Mouse (Mus musculus) MEL (cell line): ENCODE measurements around the gene Lmod3. TPM values are rescaled to one million over a fixed set of nuclear protein-coding genes. Genes with fewer than 3 reads are reported as not detected.

Source experiments
- DNase-seq: peaks from one replicate; pipeline ENCODE4 v3.0.0; 2011; ENCODE audit warnings: low read depth, low spot score
- H3K27ac ChIP-seq: 2 replicates; pipeline ENCODE4 v1.5.1; 2012; ENCODE audit warnings: low read depth, mild to moderate bottlenecking, control low read depth, low read length, moderate library complexity; ENCODE audit not compliant: control insufficient read depth
- H3K27me3 ChIP-seq, 2 experiments: fragments of 150-350 bp in 1 of 2; sonication (generic) in 1 of 2; 2 replicates each; pipeline ENCODE4 v1.6.1; 2012; ENCODE audit warnings: low read length in 2 of 2, mild to moderate bottlenecking in 2 of 2, improper control_type of control experiment in 1 of 2, moderate library complexity in 1 of 2; ENCODE audit not compliant: insufficient read depth in 2 of 2, control insufficient read depth in 1 of 2
- H3K36me3 ChIP-seq, 2 experiments: 2 replicates each; pipeline ENCODE4 v1.6.1; 2012 to 2014; ENCODE audit warnings: low read length in 2 of 2, improper control_type of control experiment in 1 of 2, inconsistent platforms in 1 of 2, mild to moderate bottlenecking in 1 of 2; ENCODE audit not compliant: insufficient read depth in 2 of 2, control insufficient read depth in 1 of 2
- H3K4me1 ChIP-seq, 2 experiments: fragments of 150-350 bp in 1 of 2; sonication (generic) in 1 of 2; 2 replicates each; pipeline ENCODE4 v1.6.1; 2012; ENCODE audit warnings: low read length in 2 of 2, improper control_type of control experiment in 1 of 2, mild to moderate bottlenecking in 1 of 2; ENCODE audit not compliant: insufficient read depth in 2 of 2, control insufficient read depth in 1 of 2
- H3K4me3 ChIP-seq, 2 experiments: fragments of 150-350 bp in 1 of 2; sonication (generic) in 1 of 2; 2 replicates each; pipeline ENCODE4 v1.5.1; 2012; ENCODE audit warnings: low read depth in 2 of 2, low read length in 2 of 2, mild to moderate bottlenecking in 2 of 2, moderate library complexity in 2 of 2, control low read depth in 1 of 2, improper control_type of control experiment in 1 of 2; ENCODE audit not compliant: control insufficient read depth in 1 of 2, insufficient read depth in 1 of 2
- H3K79me2 ChIP-seq: 2 replicates; pipeline ENCODE4 v1.6.1; 2012; ENCODE audit warnings: mild to moderate bottlenecking, low read length, moderate library complexity; ENCODE audit not compliant: control insufficient read depth, poor library complexity, insufficient read depth
- H3K9ac ChIP-seq: 2 replicates; pipeline ENCODE4 v1.6.1; 2012; ENCODE audit warnings: low read depth, mild to moderate bottlenecking, control low read depth, low read length, moderate library complexity; ENCODE audit not compliant: control insufficient read depth, poor library complexity, severe bottlenecking
- H3K9me3 ChIP-seq: fragments of 150-350 bp; sonication (generic); replicated peaks from 2 replicates; pipeline ENCODE4 v1.6.1; 2012; ENCODE audit warnings: mild to moderate bottlenecking, low read length, improper control_type of control experiment, moderate library complexity; ENCODE audit not compliant: insufficient read depth
- BHLHE40 ChIP-seq: IDR thresholded peaks from 2 replicates; pipeline ENCODE4 v1.6.1; 2012; ENCODE audit warnings: low read depth, mild to moderate bottlenecking, inconsistent platforms, low read length, improper control_type of control experiment, borderline replicate concordance
- CHD1 ChIP-seq: IDR thresholded peaks from 2 replicates; pipeline ENCODE4 v1.6.1; 2012; ENCODE audit warnings: low read depth, mild to moderate bottlenecking, inconsistent platforms, low read length, improper control_type of control experiment
- CHD2 ChIP-seq: IDR thresholded peaks from 2 replicates; pipeline ENCODE4 v1.6.1; 2011; ENCODE audit warnings: low read length, improper control_type of control experiment
- CTCF ChIP-seq, 3 experiments: IDR thresholded peaks in 2 of 3; conservative IDR thresholded peaks in 1 of 3; 2 replicates each; pipeline ENCODE4 v1.5.1; 2011 to 2012; ENCODE audit warnings: low read length in 3 of 3, low read depth in 2 of 3, mild to moderate bottlenecking in 2 of 3, improper control_type of control experiment in 1 of 3, inconsistent platforms in 1 of 3, mixed read lengths in 1 of 3, moderate library complexity in 1 of 3; ENCODE audit not compliant: control insufficient read depth in 1 of 3, insufficient read depth in 1 of 3, poor library complexity in 1 of 3, severe bottlenecking in 1 of 3
- E2F4 ChIP-seq: IDR thresholded peaks from 2 replicates; pipeline ENCODE4 v1.6.1; 2011; ENCODE audit warnings: low read depth, low read length, improper control_type of control experiment, borderline replicate concordance
- ELF1 ChIP-seq: IDR thresholded peaks from 2 replicates; pipeline ENCODE4 v1.6.1; 2014; ENCODE audit warnings: low read depth, mild to moderate bottlenecking, inconsistent platforms, low read length, improper control_type of control experiment, moderate library complexity
- EP300 ChIP-seq, 2 experiments: IDR thresholded peaks; 2 replicates each; pipeline ENCODE4 v1.6.1; 2011; ENCODE audit warnings: improper control_type of control experiment in 2 of 2, low read length in 2 of 2, low read depth in 1 of 2, mild to moderate bottlenecking in 1 of 2
- GABPA ChIP-seq: IDR thresholded peaks from 2 replicates; pipeline ENCODE4 v1.6.1; 2012; ENCODE audit warnings: low read depth, mild to moderate bottlenecking, inconsistent platforms, low read length, improper control_type of control experiment, moderate library complexity
- HCFC1 ChIP-seq: IDR thresholded peaks from 2 replicates; pipeline ENCODE4 v1.6.1; 2012; ENCODE audit warnings: low read depth, mild to moderate bottlenecking, inconsistent platforms, low read length, improper control_type of control experiment, moderate library complexity
- JUND ChIP-seq: IDR thresholded peaks from 2 replicates; pipeline ENCODE4 v1.6.1; 2011; ENCODE audit warnings: low read depth, mild to moderate bottlenecking, improper control_type of control experiment, low read length
- KAT2A ChIP-seq: conservative IDR thresholded peaks from 2 replicates; pipeline ENCODE4 v1.6.1; 2012; ENCODE audit warnings: low read depth, low read length, improper control_type of control experiment, inconsistent platforms
- MAX ChIP-seq: IDR thresholded peaks from 2 replicates; pipeline ENCODE4 v1.6.1; 2011; ENCODE audit warnings: low read length, improper control_type of control experiment
- MAZ ChIP-seq: IDR thresholded peaks from 2 replicates; pipeline ENCODE4 v1.6.1; 2012; ENCODE audit warnings: low read depth, mild to moderate bottlenecking, inconsistent platforms, low read length, improper control_type of control experiment
- MXI1 ChIP-seq: IDR thresholded peaks from 2 replicates; pipeline ENCODE4 v1.6.1; 2011; ENCODE audit warnings: mild to moderate bottlenecking, low read depth, low read length, improper control_type of control experiment
- MYC ChIP-seq: IDR thresholded peaks from 2 replicates; pipeline ENCODE4 v1.6.1; 2011; ENCODE audit warnings: low read depth, mild to moderate bottlenecking, low read length, improper control_type of control experiment, moderate library complexity
- NELFE ChIP-seq: IDR thresholded peaks from 2 replicates; pipeline ENCODE4 v1.6.1; 2011; ENCODE audit warnings: low read depth, low read length, improper control_type of control experiment
- POLR2A ChIP-seq, 2 experiments: IDR thresholded peaks; 2 replicates each; pipeline ENCODE4 v1.6.1; 2011 to 2012; ENCODE audit warnings: low read length in 2 of 2, mild to moderate bottlenecking in 2 of 2, control low read depth in 1 of 2, improper control_type of control experiment in 1 of 2, low read depth in 1 of 2, moderate library complexity in 1 of 2; ENCODE audit not compliant: control insufficient read depth in 1 of 2, insufficient read depth in 1 of 2, poor library complexity in 1 of 2
- POLR2AphosphoS5 ChIP-seq: IDR thresholded peaks from 2 replicates; pipeline ENCODE4 v1.6.1; 2012; ENCODE audit warnings: low read depth, borderline replicate concordance, mild to moderate bottlenecking, inconsistent platforms, low read length, moderate library complexity, mixed read lengths
- RAD21 ChIP-seq: IDR thresholded peaks from 2 replicates; pipeline ENCODE4 v1.6.1; 2011; ENCODE audit warnings: mild to moderate bottlenecking, low read depth, low read length, improper control_type of control experiment
- SMC3 ChIP-seq: IDR thresholded peaks from 2 replicates; pipeline ENCODE4 v1.6.1; 2011; ENCODE audit warnings: low read depth, low read length, improper control_type of control experiment
- TAL1 ChIP-seq: IDR thresholded peaks from 2 replicates; pipeline ENCODE4 v1.6.1; 2012; ENCODE audit warnings: mild to moderate bottlenecking, inconsistent platforms, low read length, moderate library complexity, mixed read lengths
- TBP ChIP-seq: IDR thresholded peaks from 2 replicates; pipeline ENCODE4 v1.8.0; 2011; ENCODE audit warnings: low read depth, low read length, improper control_type of control experiment
- TCF12 ChIP-seq: IDR thresholded peaks from 2 replicates; pipeline ENCODE4 v1.6.1; 2014; ENCODE audit warnings: low read depth, mild to moderate bottlenecking, inconsistent platforms, low read length, improper control_type of control experiment, moderate library complexity
- UBTF ChIP-seq: IDR thresholded peaks from 2 replicates; pipeline ENCODE4 v1.6.1; 2012; ENCODE audit warnings: low read depth, mild to moderate bottlenecking, inconsistent platforms, low read length, improper control_type of control experiment, moderate library complexity, borderline replicate concordance; ENCODE audit not compliant: insufficient read depth
- USF2 ChIP-seq, 2 experiments: IDR thresholded peaks; 2 replicates each; pipeline ENCODE4 v1.6.1; 2011 to 2012; ENCODE audit warnings: improper control_type of control experiment in 2 of 2, low read length in 2 of 2, borderline replicate concordance in 1 of 2, inconsistent platforms in 1 of 2, low read depth in 1 of 2, mild to moderate bottlenecking in 1 of 2; ENCODE audit not compliant: insufficient read depth in 1 of 2
- ZC3H11A ChIP-seq: IDR thresholded peaks from 2 replicates; pipeline ENCODE4 v1.6.1; 2012; ENCODE audit warnings: low read depth, mild to moderate bottlenecking, inconsistent platforms, low read length, improper control_type of control experiment
- ZNF384 ChIP-seq: IDR thresholded peaks from 2 replicates; pipeline ENCODE4 v1.6.1; 2012; ENCODE audit warnings: low read depth, mild to moderate bottlenecking, inconsistent platforms, low read length, improper control_type of control experiment
- polyA plus RNA-seq, 2 experiments: library from polyadenylated mRNA; stranded (reverse) in 1 of 2; unstranded in 1 of 2; fragments of >175 nt in 1 of 2; fragments of >200 nt in 1 of 2; gene quantifications; 2 replicates each; pipeline versions ENCODE4 v1.2.1 to v1.2.4; 2012; ENCODE audit warnings: low replicate concordance in 2 of 2, low read depth in 1 of 2; ENCODE audit not compliant: insufficient read length in 2 of 2, insufficient read depth in 1 of 2, missing spikeins in 1 of 2
- total RNA-seq: library from RNA; depleted of rRNA; stranded (reverse); fragments of 300-350 nt; gene quantifications from 2 replicates; pipeline ENCODE4 v1.2.3, GENCODE M21; 2012

Lmod3 gene
- total and polyA plus RNA-seq, 3 experiments, result not detected

- Histone ChIP-seq H3K9ac (no peak overlapping the region), H3K27ac (no peak overlapping the region), H3K4me1 (no peaks in the 10 kb centered on the region), H3K36me3 (no peaks in the 10 kb centered on the region), H3K79me2 (no peaks in the 10 kb centered on the region), H3K4me3 (no peak overlapping the region), H3K27me3 (no peaks in the 10 kb centered on the region; a peak in 1 of 4 replicates), H3K9me3 (no peaks in the 10 kb centered on the region)
- TF ChIP-seq CTCF (IDR thresholded peaks at IDR 0.05 in 2 of 3, conservative IDR thresholded peaks at IDR 0.05 in 1 of 3; ENCODE audit: control insufficient read depth in 1 of 3, insufficient read depth in 1 of 3, low read depth in 2 of 3, low read length in 3 of 3, poor library complexity in 1 of 3, severe bottlenecking in 1 of 3) (no peak), MAX (no peak), CHD2 (no peak), TBP (no peak), JUND (no peak), POLR2A (IDR thresholded peaks at IDR 0.05; ENCODE audit: control insufficient read depth in 1 of 2, insufficient read depth in 1 of 2, low read depth in 1 of 2, low read length in 2 of 2, poor library complexity in 1 of 2) (no peak), USF2 (IDR thresholded peaks at IDR 0.05; ENCODE audit: borderline replicate concordance in 1 of 2, insufficient read depth in 1 of 2, low read depth in 1 of 2, low read length in 2 of 2) (no peak), TAL1 (no peak), RAD21 (no peak), MAZ (no peak), UBTF (no peak), CHD1 (no peak), BHLHE40 (no peak)
- no peak for DNase-seq
Observed at GRCm38 (mm10) chr6:97273058-97273710, 20.6 kb upstream of the Lmod3 start.

DNA sequence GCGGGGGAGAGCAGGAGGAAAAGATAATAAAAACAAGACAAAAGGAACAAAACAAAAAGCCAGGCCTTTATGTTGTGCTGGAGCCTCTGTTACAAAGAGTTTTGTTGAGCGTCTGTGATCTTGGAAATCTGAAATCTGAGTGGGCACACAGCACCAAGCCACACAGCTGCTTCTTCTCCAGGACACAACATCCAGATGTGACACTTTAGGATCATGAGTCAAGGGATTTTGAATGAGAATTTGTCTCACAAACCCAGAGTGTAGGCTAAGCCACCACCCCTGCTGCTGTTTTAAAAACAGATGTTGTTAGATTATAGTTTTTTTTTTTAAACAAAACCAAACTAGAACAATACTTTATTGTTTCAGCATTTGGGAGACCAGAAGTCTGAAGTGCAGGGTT, 19.8 kb upstream of the Lmod3 start:
- H3K36me3 ChIP-seq, result no peaks in the 10 kb centered on the region
- no peaks in the 10 kb centered on the region for H3K79me2 ChIP-seq
- H3K4me3 ChIP-seq, result no peak overlapping the region
- H3K9me3 ChIP-seq, result no peaks in the 10 kb centered on the region
- H3K27ac ChIP-seq, result no peak overlapping the region
- no peak for TF ChIP-seq ELF1
- no peak for TF ChIP-seq ZNF384
- no peak for TF ChIP-seq USF2 (IDR thresholded peaks at IDR 0.05; ENCODE audit: borderline replicate concordance in 1 of 2, insufficient read depth in 1 of 2, low read depth in 1 of 2, low read length in 2 of 2)
- no peak for TF ChIP-seq TCF12
- TF ChIP-seq JUND, result no peak
- no peak for TF ChIP-seq NELFE
- no peak for TF ChIP-seq MYC
- TF ChIP-seq HCFC1, result no peak
- TF ChIP-seq MAX, result no peak
- no peak for TF ChIP-seq EP300 (IDR thresholded peaks at IDR 0.05; ENCODE audit: low read depth in 1 of 2, low read length in 2 of 2)
- no peak for TF ChIP-seq GABPA
- no peak for TF ChIP-seq MXI1
- no peak for TF ChIP-seq E2F4
- no peak for TF ChIP-seq POLR2AphosphoS5
- TF ChIP-seq ZC3H11A, result no peak
- TF ChIP-seq TAL1, result no peak
- no peak for TF ChIP-seq KAT2A
- TF ChIP-seq SMC3, result no peak
- TF ChIP-seq BHLHE40, result no peak
- H3K27me3 ChIP-seq, result no peaks in the 10 kb centered on the region; a peak in 1 of 4 replicates
- no peaks in the 10 kb centered on the region for H3K4me1 ChIP-seq
- no peak for DNase-seq
- H3K9ac ChIP-seq, result no peak overlapping the region
